Mouse (Mus musculus) cerebellum, adult 18-20 months (tissue): ENCODE measurements around the gene Snx33.
"Not testable (repeated sequence)": the region's sequence is repeated elsewhere in the genome, so short reads cannot be mapped to it uniquely, and the experiment has no call there.

Experiments
- DNase-seq, 2 experiments: peaks; one replicate each; pipeline ENCODE4 v3.0.0; 2021

The Snx33 gene

DNA sequence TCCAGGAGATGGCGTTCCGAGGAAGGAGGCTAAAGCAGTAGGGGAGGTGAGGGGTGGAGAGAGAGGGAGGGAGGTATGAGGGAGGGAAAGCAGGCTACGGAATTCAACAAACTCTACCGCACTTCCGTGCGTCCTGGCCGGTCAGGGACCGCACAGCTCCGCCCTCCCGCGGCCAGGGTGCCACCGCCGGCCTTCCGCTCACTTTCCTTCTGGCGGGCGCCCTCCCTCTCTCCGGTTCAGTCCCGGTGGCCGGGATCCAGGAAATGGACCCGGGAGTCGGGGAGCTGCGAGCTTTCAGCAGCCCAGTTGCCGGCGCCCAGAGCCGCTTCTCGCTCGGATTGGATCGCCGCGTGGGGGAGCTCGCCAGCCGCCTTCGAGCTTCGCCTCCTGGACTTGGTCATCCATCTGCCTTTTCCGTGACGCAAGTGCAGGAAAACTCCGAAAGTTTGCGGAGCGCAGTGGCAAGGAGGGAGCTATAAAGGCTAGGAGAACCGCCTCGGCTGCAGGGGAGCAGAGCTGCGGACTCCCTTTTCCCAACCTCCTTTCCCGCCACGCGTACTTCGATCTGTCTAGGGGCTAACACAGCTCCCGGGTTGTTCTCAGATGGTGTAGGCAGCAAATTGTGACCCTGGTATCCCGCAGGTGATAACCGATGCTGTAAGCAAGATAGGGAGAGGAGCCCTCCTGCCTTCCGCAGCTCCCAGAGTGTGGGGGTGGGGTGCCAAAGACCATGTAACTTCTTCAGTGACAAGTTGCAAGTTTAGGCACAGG, at the start of gene Snx33:
Snx33 (minus strand) TSS at position 331 of the 771 bp plus-strand sequence.
- peak; percentile 87 to 90 for DNase-seq

DNA sequence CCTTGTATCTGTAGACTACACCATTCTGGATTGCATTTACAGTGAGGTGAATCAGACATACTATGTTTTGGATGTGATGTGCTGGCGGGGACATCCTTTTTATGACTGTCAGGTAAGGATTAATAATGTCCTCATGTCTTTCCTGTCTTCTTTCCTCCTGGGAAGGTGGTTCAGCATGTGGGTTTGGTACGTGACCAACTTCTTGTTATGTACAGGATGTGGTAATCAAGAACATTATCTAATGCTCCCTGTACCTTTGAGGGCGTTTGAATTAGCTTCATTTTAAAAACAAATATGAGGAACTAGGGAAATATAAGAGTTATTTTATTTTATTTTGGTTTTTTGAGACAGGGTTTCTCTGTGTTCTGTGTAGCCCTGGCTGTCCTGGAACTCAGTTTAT, 47.0 kb upstream of the Snx33 start:
- DNase-seq, result no peak

DNA sequence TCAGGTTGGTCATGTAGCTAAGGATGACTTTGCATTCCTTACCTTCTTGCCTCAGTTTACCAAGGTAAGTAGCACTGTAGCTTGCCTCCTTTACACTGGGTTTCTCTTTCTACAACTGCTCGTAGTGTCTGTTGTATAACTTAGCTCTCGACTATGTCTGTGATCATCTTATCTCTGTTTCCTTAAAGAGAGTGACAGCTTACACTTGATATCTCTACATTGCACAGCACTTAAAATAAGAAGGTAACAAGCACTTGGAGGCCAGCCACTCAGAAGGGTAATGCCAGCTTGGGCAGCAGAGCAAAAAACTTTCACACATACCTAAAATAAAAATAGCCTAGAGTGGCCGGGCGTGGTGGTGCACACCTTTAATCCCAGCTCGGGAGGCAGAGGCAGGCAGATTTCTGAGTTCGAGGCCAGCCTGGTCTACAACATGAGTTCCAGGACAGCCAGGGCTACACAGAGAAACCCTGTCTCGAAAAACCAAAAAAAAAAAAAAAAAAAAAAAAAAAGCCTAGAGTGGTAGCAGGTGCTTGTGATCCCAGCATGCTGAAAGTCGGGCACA, 45.9 kb upstream of the Snx33 start:
- DNase-seq, result no peak

DNA sequence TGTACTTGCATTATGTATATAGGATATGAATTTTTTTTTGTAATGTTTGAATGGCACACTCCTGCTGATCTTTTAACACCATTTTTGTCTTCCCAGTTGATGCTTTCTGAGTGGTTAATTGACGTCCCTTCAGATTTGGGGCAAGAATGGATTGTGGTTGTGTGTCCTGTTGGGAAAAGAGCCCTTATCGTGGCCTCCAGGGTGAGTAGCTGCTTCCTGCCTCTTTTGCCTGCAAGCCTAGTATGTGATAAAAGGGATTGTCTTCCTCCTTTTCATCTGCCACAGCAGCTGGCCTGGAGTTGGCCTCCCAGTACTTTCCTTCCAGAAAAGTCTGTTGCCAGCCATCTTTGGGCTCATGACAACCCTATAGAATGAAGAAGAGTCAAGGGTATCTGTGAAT, 42.0 kb upstream of the Snx33 start:
- DNase-seq, result no peak

DNA sequence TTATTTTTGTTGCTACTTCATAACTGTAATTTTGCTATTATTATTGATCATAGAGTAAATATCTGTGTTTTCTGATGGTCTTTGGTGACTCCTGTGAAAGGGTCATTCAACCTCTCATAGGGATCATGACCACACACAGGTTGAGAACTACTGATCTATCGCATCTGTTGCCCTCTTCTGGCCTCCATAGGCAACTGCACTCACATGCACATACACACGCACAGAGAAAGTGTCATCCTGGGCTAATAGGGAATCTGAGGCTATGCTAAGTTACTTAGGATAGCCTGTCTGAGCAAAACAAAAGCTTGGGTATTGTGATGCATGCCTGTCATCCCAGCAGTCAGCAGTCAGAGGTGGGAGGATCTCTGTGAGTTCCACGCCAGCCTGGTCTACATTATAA, 33.4 kb upstream of the Snx33 start:
- no peak for DNase-seq

DNA sequence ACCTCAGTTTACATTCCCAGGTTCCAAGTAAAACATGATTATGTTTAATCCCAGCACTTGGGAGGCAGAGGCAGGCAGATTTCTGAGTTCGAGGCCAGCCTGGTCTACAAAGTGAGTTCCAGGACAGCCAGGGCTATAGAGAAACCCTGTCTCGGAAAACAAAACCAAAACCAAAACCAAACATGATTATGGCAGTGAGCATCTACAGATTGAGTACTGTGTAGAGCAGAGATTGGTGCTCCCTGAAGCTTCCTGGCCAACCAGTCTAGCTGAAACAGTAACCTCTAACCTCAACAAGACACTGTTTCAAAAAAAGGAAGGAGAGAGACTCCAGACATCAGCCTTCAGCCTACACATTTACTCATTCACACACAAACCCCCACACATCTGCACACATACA, 30.5 kb upstream of the Snx33 start:
- DNase-seq, result no peak

DNA sequence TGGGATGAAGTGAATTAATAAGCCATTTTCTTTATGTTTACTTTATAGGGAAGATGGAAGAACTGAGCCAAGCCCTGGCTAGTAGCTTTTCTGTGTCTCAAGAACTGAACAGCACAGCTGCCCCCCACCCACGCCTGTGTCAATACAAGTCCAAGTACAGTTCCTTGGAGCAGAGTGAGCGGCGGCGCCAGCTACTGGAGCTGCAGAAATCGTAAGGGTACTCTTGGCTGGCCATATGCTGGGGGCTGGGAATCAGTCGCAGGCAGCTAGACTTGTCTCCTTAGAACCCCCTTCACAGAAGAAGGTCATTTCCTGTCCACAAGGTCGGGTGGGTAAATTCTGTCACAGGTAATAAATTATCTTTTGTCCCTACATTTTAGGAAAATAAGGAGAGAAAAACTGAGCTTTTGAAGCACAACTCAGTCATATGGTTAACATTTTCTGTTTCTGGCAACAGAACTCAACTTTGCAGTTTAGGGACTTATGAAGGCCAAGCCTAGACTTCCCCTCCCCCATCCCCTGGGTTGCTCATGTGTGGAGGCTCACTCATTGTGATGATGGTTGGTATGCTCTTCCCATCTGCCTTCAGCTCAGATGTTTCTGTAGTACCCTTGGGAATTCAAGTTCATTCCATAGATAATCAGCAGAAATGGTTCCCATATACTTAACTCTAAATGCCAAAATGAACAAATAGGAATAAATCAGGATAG, 28.9 kb upstream of the Snx33 start:
- DNase-seq, result no peak

DNA sequence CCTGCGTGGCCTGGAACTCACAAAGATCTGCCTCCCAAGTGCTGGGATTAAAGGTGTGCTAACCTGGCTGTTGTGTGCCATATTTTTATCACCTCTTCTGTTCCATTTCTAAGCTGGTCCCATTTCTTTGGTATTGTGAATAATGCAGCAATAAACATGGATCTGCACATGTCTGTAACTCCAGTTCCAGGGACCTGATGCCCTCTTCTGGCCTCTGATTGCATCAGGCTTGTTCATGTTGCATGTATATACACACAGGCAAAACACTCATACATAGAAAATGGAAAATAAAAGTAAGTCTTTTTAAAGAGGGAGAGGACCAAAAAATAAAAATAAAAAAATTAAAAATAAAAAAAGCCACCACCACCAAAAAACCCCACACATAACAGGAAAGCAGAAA, 25.4 kb upstream of the Snx33 start:
- no peak for DNase-seq

DNA sequence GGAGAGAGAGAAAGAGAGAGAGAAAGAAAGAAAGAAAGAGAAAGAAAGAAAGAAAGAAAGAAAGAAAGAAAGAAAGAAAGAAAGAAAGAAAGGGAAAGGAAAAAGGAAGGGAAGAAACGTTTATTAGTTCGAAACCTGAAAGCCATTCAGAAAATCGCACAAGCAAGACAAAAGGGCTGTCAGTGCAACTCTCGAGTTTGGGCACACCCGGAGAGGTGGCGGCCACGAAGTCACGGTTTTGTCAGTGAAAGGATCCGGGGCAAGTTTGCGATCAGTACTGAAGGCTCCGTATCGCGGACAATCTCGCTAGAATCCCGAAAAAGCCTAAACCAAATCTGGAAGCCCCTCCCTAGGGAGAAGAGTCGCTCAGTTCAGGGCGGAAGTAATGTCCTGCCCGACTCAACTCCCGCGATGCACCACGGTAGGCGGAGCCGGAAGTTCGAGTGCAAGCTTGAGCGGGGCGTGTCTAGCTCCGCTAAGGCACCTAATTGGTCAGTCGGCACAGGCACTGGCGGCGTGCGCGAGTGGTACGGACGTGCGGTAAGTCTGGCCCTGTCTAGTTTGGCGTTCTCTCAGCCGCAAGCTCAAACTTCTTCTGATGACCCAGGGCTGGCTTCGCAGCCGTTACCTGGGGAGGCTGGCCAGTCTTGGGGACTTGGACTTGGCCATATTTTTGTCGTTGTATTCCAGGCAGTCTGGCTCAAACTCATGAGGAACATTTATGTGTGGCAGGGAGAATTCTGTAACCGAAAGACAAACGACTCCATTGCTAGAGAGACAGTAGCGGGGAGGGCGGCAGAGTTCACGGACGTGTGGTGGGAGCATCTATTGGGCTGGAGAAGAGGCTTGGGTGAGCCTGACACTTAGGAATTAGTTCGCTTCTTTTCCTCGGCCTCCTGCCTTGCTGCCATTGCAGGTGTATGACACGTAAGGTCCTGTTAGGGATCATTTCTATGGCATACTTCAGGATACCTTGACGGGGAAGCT, 22.5 kb upstream of the Snx33 start, which contains the start of gene Snupn:
Snupn (plus strand) TSS at position 465 of the 987 bp plus-strand sequence.
- peak; percentile 95 to 98 for DNase-seq

DNA sequence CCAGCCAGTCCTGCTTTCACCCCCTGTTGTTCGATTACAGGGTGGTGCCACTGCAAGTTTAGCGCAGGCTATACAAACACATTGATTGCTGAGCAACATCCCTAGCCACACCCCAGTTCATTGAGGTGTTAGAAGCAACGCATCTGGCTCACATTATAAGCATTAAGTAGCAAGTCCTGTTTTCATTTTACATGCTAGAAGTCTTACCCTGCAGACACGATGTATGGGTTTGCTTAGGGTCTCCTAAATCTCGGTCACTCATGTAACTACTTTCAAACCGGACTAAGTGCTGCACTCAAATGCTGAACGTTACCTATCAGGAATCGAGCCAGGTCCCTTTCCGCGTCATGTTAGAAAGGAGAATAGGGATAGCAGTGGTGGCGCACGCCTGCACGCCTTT, 21.6 kb upstream of the Snx33 start:
- DNase-seq, result no peak

DNA sequence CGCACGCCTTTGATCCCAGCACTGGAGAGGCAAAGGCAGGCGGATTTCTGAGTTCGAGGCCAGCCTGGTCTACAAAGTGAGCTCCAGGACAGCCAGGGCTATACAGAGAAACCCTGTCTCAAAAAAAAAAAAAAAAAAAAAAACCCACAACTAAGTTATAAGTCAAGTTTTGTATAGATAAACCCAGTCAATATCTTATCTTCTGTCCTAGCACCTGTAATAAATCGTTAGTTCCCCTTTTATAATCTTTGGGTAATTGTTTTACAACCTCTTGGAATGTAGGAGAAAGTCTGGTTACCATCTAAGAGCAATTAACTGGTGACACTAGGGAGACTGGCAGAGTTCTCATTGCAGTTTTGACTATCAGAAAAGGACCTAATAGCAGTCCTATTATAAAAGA, 20.5 kb upstream of the Snx33 start:
- not testable (repeated sequence) for DNase-seq

DNA sequence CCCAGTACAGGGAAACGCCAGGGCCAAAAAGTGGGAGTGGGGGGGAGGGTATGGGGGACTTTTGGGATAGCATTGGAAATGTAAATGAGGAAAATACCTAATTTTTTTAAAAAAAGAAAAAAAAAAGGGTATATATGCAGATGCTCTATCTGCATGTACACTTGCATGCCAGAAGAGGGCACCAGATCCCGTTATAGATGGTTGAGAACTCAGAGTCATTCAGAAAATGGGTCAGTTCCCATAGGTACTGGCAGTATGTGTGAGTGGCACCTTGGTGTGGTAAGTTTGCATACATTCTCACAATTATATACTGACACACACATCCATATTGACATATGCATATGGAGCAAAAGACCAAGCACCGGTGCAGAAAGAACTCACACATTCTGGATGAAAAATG, 19.3 kb upstream of the Snx33 start:
- DNase-seq, result peak; percentile 60 to 62

DNA sequence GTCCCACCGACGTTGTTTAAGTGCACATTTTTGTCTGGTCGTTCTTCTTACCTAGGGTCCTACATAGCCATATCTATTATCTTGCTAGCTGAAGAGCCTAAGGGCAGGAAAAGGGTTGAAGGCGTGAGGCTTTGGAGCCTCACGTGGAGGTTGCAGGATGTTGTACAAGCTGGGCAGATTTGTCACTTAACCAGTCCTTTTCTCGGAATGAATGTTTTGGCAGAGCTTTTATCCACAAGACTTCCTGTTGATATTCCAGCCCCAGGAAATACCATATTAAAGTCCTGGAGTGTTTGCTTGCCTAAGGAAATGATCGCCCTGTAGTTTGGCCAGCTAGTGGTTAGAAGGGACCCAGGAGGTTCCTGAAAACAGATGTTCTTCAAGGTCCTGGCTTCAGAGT, 10.2 kb upstream of the Snx33 start:
- DNase-seq, result no peak

DNA sequence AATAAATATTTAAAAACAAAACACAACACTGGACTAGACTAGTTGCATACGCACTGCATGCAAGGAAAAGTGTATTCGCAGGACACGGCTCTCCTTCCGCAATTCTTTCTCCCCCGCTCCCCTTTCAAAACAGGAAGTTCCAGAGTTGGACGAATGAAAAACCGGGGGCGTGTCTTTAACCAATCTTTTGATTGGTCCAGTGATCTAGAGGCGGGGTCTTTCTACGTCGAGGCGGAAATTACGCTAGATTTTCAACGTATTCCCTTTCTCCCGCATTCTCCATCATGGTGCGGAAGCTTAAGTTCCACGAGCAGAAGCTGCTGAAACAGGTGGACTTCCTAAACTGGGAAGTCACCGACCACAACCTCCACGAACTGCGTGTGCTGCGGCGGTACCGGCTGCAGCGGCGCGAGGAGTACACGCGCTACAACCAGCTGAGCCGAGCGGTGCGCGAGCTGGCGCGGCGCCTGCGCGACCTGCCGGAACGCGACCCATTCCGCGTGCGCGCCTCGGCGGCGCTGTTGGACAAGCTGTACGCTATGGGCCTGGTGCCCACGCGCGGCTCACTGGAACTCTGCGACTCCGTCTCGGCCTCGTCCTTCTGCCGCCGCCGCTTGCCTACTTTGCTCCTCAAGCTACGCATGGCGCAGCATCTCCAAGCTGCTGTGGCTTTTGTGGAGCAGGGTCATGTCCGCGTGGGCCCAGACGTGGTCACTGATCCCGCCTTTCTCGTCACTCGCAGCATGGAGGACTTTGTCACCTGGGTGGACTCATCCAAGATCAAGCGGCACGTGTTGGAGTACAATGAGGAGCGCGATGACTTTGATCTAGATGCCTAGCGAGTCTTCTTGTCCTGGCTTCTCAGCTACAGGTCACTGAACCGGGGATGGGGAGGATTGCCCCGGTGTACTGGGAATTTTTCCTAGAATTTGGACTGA, 9.3 kb upstream of the Snx33 start, which contains the start of gene Imp3:
Imp3 (plus strand) TSS at position 253 of the 938 bp plus-strand sequence.
- peak; percentile 92 to 94 for DNase-seq

DNA sequence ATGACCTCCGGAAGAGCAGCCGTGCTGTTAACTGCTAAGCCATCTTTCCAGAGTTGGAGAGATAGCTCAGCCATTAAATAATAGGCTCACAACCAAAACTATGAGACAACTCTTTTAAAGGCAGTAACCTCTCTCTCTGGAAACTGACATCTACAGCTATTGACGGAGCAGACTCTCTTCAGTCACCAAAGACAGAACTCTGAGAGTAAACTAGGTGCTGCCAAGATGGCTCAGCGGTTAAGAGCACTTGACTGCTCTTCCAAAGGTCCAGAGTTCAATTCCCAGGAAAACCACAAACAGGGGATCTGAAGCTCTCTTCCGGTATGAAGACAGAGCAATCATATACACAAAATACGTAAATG, 8.7 kb upstream of the Snx33 start:
- peak in 1 of 2 experiments; percentile 15 for DNase-seq

DNA sequence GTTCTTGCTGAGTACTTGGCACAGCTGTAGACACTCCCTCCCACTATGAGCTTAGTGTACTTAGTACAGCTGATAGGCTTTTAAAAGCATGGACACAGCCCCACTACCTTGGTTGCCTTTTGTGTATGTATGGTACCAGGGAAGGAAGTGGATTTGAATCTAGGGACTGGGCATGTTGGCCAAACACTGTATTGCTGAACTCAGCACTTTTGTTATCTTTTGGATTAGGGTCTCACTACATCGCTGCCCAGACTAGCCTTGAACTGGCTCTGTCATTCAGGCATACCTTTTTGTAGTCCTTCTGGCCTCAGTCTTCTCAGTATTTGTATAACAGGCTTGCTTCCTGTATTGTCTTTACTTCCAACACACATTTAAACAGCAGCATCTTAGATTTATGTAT, 2.4 kb upstream of the Snx33 start:
- DNase-seq, result no peak

DNA sequence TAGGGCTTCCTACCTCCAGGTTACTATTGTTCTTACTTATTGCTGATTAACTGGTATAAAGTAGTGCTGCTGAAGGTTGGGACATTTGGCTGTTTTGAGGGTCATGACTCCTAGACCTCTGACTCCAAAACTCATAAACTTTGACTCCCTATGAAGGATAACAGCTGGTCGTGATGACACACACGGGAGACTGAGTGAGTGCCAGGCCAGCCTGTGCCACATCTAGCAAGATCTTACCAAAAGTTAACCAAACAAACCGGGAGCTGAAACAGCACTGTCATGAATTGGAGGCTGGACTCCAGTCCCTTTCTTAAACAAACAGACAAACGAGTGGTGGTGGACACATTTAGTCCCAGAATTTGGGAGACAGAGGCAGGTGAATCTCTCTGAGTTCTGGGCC, 1.3 kb upstream of the Snx33 start:
- no peak for DNase-seq

DNA sequence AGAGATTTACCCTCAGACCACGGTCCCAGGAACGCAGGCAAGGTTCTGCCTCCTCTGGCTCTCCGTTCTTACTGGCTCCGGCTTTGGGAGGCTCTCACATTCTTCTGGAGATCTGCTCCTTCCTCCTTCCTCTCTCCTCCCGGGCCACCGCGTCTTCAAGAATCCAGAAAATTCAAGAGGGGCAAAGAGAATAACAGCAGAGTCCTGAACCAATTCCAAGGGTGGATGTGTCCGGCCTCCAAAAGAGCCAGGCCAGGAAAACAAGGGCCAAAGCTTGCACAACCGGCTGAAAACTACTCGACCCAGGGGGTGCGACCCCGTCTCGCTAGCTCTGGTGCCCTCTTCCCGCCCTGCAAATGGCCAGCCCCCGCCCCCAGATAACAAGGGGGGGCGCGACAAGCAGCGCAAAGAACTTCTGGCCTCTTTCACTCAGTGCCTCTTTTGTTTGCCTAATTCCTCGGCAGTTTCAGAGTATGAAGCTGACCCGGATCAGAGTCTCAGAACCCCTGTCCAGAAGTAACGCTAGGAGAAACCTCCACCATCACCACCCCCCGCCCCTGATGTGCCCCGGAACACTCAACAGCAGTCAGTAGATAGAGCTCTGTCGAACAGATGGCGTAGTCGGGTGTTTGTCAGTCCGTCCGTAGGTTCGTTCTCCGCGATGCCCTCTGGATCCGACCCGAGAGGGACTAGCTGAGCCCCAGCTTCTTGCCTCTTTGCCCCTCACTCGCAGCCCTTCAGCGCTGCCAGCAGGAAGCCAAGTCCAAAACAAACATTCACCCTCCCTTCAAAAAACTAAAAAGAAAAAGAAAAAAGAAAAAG, 769 bp downstream of the Snx33 start:
- peak in 1 of 2 experiments; percentile 11 for DNase-seq

DNA sequence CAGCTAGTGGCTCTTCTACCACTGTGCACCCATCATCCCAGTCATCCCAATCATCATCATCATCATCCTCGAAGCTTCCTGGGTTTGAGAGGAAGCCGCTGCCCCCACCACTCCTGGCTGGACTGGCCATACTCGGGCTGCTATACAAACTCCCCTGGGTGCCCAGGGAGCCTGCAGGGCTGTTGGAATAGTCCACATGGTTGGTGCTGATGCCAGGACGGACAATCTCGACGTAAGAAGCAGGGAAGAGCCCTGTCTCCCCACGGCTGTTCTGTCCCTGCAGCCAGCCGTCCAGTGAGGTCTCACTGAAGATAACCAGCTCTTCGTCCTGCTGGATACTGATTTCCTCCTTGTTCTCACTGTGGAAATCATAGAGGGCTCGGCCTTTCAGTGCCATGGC, 1.8 kb downstream of the Snx33 start:
- no peak for DNase-seq

DNA sequence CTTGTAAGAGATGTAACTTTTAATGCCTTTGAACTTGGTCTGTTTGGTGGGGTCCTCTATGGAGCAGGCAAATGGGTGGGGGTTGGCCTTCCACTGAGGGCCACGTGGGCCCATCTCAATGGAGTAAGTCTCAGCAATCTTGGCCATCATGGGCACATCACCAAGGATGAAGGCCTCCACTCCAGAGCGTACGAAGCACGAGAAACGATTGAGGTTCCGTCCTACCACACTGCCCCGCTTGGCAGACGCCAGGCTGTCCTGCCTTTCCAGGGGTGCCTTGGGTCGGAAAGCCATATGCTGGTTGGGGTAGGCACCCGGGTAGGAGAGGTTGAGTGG, 2.2 kb downstream of the Snx33 start:
- DNase-seq, result no peak
